Mouse (Mus musculus) MEL (cell line): ENCODE measurements around the gene Tbc1d9b. TPM values are rescaled to one million over a fixed set of nuclear protein-coding genes. Genes with fewer than 3 reads are reported as not detected.

Source experiments
- DNase-seq: peaks from one replicate; pipeline ENCODE4 v3.0.0; 2011; ENCODE audit warnings: low read depth, low spot score
- H3K27ac ChIP-seq: 2 replicates; pipeline ENCODE4 v1.5.1; 2012; ENCODE audit warnings: low read depth, mild to moderate bottlenecking, control low read depth, low read length, moderate library complexity; ENCODE audit not compliant: control insufficient read depth
- H3K27me3 ChIP-seq, 2 experiments: fragments of 150-350 bp in 1 of 2; sonication (generic) in 1 of 2; 2 replicates each; pipeline ENCODE4 v1.6.1; 2012; ENCODE audit warnings: low read length in 2 of 2, mild to moderate bottlenecking in 2 of 2, improper control_type of control experiment in 1 of 2, moderate library complexity in 1 of 2; ENCODE audit not compliant: insufficient read depth in 2 of 2, control insufficient read depth in 1 of 2
- H3K36me3 ChIP-seq, 2 experiments: 2 replicates each; pipeline ENCODE4 v1.6.1; 2012 to 2014; ENCODE audit warnings: low read length in 2 of 2, improper control_type of control experiment in 1 of 2, inconsistent platforms in 1 of 2, mild to moderate bottlenecking in 1 of 2; ENCODE audit not compliant: insufficient read depth in 2 of 2, control insufficient read depth in 1 of 2
- H3K4me1 ChIP-seq, 2 experiments: fragments of 150-350 bp in 1 of 2; sonication (generic) in 1 of 2; 2 replicates each; pipeline ENCODE4 v1.6.1; 2012; ENCODE audit warnings: low read length in 2 of 2, improper control_type of control experiment in 1 of 2, mild to moderate bottlenecking in 1 of 2; ENCODE audit not compliant: insufficient read depth in 2 of 2, control insufficient read depth in 1 of 2
- H3K4me3 ChIP-seq, 2 experiments: fragments of 150-350 bp in 1 of 2; sonication (generic) in 1 of 2; 2 replicates each; pipeline ENCODE4 v1.5.1; 2012; ENCODE audit warnings: low read depth in 2 of 2, low read length in 2 of 2, mild to moderate bottlenecking in 2 of 2, moderate library complexity in 2 of 2, control low read depth in 1 of 2, improper control_type of control experiment in 1 of 2; ENCODE audit not compliant: control insufficient read depth in 1 of 2, insufficient read depth in 1 of 2
- H3K79me2 ChIP-seq: 2 replicates; pipeline ENCODE4 v1.6.1; 2012; ENCODE audit warnings: mild to moderate bottlenecking, low read length, moderate library complexity; ENCODE audit not compliant: control insufficient read depth, poor library complexity, insufficient read depth
- H3K9ac ChIP-seq: 2 replicates; pipeline ENCODE4 v1.6.1; 2012; ENCODE audit warnings: low read depth, mild to moderate bottlenecking, control low read depth, low read length, moderate library complexity; ENCODE audit not compliant: control insufficient read depth, poor library complexity, severe bottlenecking
- H3K9me3 ChIP-seq: fragments of 150-350 bp; sonication (generic); replicated peaks from 2 replicates; pipeline ENCODE4 v1.6.1; 2012; ENCODE audit warnings: mild to moderate bottlenecking, low read length, improper control_type of control experiment, moderate library complexity; ENCODE audit not compliant: insufficient read depth
- BHLHE40 ChIP-seq: IDR thresholded peaks from 2 replicates; pipeline ENCODE4 v1.6.1; 2012; ENCODE audit warnings: low read depth, mild to moderate bottlenecking, inconsistent platforms, low read length, improper control_type of control experiment, borderline replicate concordance
- E2F4 ChIP-seq: IDR thresholded peaks from 2 replicates; pipeline ENCODE4 v1.6.1; 2011; ENCODE audit warnings: low read depth, low read length, improper control_type of control experiment, borderline replicate concordance
- ELF1 ChIP-seq: IDR thresholded peaks from 2 replicates; pipeline ENCODE4 v1.6.1; 2014; ENCODE audit warnings: low read depth, mild to moderate bottlenecking, inconsistent platforms, low read length, improper control_type of control experiment, moderate library complexity
- EP300 ChIP-seq, 2 experiments: IDR thresholded peaks; 2 replicates each; pipeline ENCODE4 v1.6.1; 2011; ENCODE audit warnings: improper control_type of control experiment in 2 of 2, low read length in 2 of 2, low read depth in 1 of 2, mild to moderate bottlenecking in 1 of 2
- ETS1 ChIP-seq: IDR thresholded peaks from 2 replicates; pipeline ENCODE4 v1.6.1; 2012; ENCODE audit warnings: low read depth, mild to moderate bottlenecking, inconsistent platforms, low read length, improper control_type of control experiment, moderate library complexity
- GATA1 ChIP-seq: IDR thresholded peaks from 2 replicates; pipeline ENCODE4 v1.6.1; 2011; ENCODE audit warnings: low read depth, low read length, improper control_type of control experiment
- MAFK ChIP-seq: IDR thresholded peaks from 2 replicates; pipeline ENCODE4 v1.6.1; 2011; ENCODE audit warnings: low read depth, mild to moderate bottlenecking, low read length, improper control_type of control experiment, borderline replicate concordance
- MAX ChIP-seq: IDR thresholded peaks from 2 replicates; pipeline ENCODE4 v1.6.1; 2011; ENCODE audit warnings: low read length, improper control_type of control experiment
- MAZ ChIP-seq: IDR thresholded peaks from 2 replicates; pipeline ENCODE4 v1.6.1; 2012; ENCODE audit warnings: low read depth, mild to moderate bottlenecking, inconsistent platforms, low read length, improper control_type of control experiment
- MYC ChIP-seq: IDR thresholded peaks from 2 replicates; pipeline ENCODE4 v1.6.1; 2011; ENCODE audit warnings: low read depth, mild to moderate bottlenecking, low read length, improper control_type of control experiment, moderate library complexity
- NELFE ChIP-seq: IDR thresholded peaks from 2 replicates; pipeline ENCODE4 v1.6.1; 2011; ENCODE audit warnings: low read depth, low read length, improper control_type of control experiment
- POLR2AphosphoS2 ChIP-seq: IDR thresholded peaks from 2 replicates; pipeline ENCODE4 v1.6.1; 2011; ENCODE audit warnings: low read length, improper control_type of control experiment
- POLR2AphosphoS5 ChIP-seq: IDR thresholded peaks from 2 replicates; pipeline ENCODE4 v1.6.1; 2012; ENCODE audit warnings: low read depth, borderline replicate concordance, mild to moderate bottlenecking, inconsistent platforms, low read length, moderate library complexity, mixed read lengths
- USF1 ChIP-seq: IDR thresholded peaks from 2 replicates; pipeline ENCODE4 v1.6.1; 2014; ENCODE audit warnings: low read depth, mild to moderate bottlenecking, inconsistent platforms, low read length, improper control_type of control experiment, moderate library complexity
- USF2 ChIP-seq, 2 experiments: IDR thresholded peaks; 2 replicates each; pipeline ENCODE4 v1.6.1; 2011 to 2012; ENCODE audit warnings: improper control_type of control experiment in 2 of 2, low read length in 2 of 2, borderline replicate concordance in 1 of 2, inconsistent platforms in 1 of 2, low read depth in 1 of 2, mild to moderate bottlenecking in 1 of 2; ENCODE audit not compliant: insufficient read depth in 1 of 2
- ZMIZ1 ChIP-seq: IDR thresholded peaks from 2 replicates; pipeline ENCODE4 v1.6.1; 2012; ENCODE audit warnings: low read depth, mild to moderate bottlenecking, inconsistent platforms, low read length, improper control_type of control experiment, moderate library complexity
- polyA plus RNA-seq, 2 experiments: library from polyadenylated mRNA; stranded (reverse) in 1 of 2; unstranded in 1 of 2; fragments of >175 nt in 1 of 2; fragments of >200 nt in 1 of 2; gene quantifications; 2 replicates each; pipeline versions ENCODE4 v1.2.1 to v1.2.4; 2012; ENCODE audit warnings: low replicate concordance in 2 of 2, low read depth in 1 of 2; ENCODE audit not compliant: insufficient read length in 2 of 2, insufficient read depth in 1 of 2, missing spikeins in 1 of 2
- total RNA-seq: library from RNA; depleted of rRNA; stranded (reverse); fragments of 300-350 nt; gene quantifications from 2 replicates; pipeline ENCODE4 v1.2.3, GENCODE M21; 2012

Gene Tbc1d9b
- total and polyA plus RNA-seq, 3 experiments = 18.6 to 32.5 TPM; not detected in 1

GRCm38 (mm10) chr11:50177111-50177510 is 45.9 kb downstream of the Tbc1d9b start:
- Histone ChIP-seq H3K4me1 (peaks cover 2 to 10% of the 10 kb centered on the region in 2 experiments; a peak in 3 of 4 replicates), H3K36me3 (peaks cover 0 to 8% of the 10 kb centered on the region in 2 experiments; a peak in 2 of 4 replicates), H3K27me3 (no peaks in the 10 kb centered on the region), H3K4me3 (no peak overlapping the region), H3K27ac (no peak overlapping the region), H3K9ac (no peak overlapping the region), H3K79me2 (no peaks in the 10 kb centered on the region; the same call in 1 of the 2 replicates), H3K9me3 (no peaks in the 10 kb centered on the region)
- TF ChIP-seq USF1 = no peak
- no peak for TF ChIP-seq GATA1
- TF ChIP-seq MAZ = no peak
- TF ChIP-seq ETS1 = no peak
- TF ChIP-seq POLR2AphosphoS2 = no peak
- TF ChIP-seq EP300 (IDR thresholded peaks at IDR 0.05; ENCODE audit: low read depth in 1 of 2, low read length in 2 of 2) = no peak
- no peak for TF ChIP-seq MYC
- no peak for DNase-seq

- no peak for TF ChIP-seq BHLHE40
- TF ChIP-seq NELFE = no peak
- no peak for TF ChIP-seq MAX
- no peak for TF ChIP-seq E2F4
- no peak for TF ChIP-seq USF2 (IDR thresholded peaks at IDR 0.05; ENCODE audit: borderline replicate concordance in 1 of 2, insufficient read depth in 1 of 2, low read depth in 1 of 2, low read length in 2 of 2)
- no peak for TF ChIP-seq POLR2AphosphoS5
- no peak for TF ChIP-seq ELF1
- TF ChIP-seq ZMIZ1 = no peak
- no peak for TF ChIP-seq MAFK
- TF ChIP-seq ETS1 = no peak
- no peak for TF ChIP-seq EP300 (IDR thresholded peaks at IDR 0.05; ENCODE audit: low read depth in 1 of 2, low read length in 2 of 2)
- peaks cover 0 to 7% of the 10 kb centered on the region in 2 experiments; a peak in 2 of 4 replicates for H3K36me3 ChIP-seq
- H3K27me3 ChIP-seq = no peaks in the 10 kb centered on the region
- no peak for DNase-seq
- no peak overlapping the region for H3K4me3 ChIP-seq
- no peaks in the 10 kb centered on the region for H3K9me3 ChIP-seq
- H3K79me2 ChIP-seq = no peaks in the 10 kb centered on the region; the same call in 1 of the 2 replicates
- H3K27ac ChIP-seq = no peak overlapping the region
- H3K9ac ChIP-seq = no peak overlapping the region
- peaks cover 12 to 14% of the 10 kb centered on the region in 2 experiments for H3K4me1 ChIP-seq
These were observed 47.6 kb downstream of the Tbc1d9b start for GRCm38 (mm10) chr11:50178532-50179488.
